Mouse (Mus musculus) heart, adult 2 months (tissue): Measurements from ENCODE around the gene Dpf3.

ENCODE experiments used
- CTCF ChIP-seq: fragments of 200-600 bp; IDR thresholded peaks from 2 replicates; pipeline ENCODE4 v1.8.1; 2022; ENCODE audit warnings: antibody characterized with exemption, mild to moderate bottlenecking, moderate library complexity
- EP300 ChIP-seq: fragments of 200-500 bp; IDR thresholded peaks from 2 replicates; pipeline ENCODE4 v1.6.1; 2011; ENCODE audit warnings: low read depth, low read length, control low read depth; ENCODE audit not compliant: insufficient read depth
- POLR2A ChIP-seq: fragments of 200-500 bp; IDR thresholded peaks from 2 replicates; pipeline ENCODE4 v1.6.1; 2011; ENCODE audit warnings: mild to moderate bottlenecking, low read depth, low read length, control low read depth; ENCODE audit not compliant: insufficient read depth

DNA sequence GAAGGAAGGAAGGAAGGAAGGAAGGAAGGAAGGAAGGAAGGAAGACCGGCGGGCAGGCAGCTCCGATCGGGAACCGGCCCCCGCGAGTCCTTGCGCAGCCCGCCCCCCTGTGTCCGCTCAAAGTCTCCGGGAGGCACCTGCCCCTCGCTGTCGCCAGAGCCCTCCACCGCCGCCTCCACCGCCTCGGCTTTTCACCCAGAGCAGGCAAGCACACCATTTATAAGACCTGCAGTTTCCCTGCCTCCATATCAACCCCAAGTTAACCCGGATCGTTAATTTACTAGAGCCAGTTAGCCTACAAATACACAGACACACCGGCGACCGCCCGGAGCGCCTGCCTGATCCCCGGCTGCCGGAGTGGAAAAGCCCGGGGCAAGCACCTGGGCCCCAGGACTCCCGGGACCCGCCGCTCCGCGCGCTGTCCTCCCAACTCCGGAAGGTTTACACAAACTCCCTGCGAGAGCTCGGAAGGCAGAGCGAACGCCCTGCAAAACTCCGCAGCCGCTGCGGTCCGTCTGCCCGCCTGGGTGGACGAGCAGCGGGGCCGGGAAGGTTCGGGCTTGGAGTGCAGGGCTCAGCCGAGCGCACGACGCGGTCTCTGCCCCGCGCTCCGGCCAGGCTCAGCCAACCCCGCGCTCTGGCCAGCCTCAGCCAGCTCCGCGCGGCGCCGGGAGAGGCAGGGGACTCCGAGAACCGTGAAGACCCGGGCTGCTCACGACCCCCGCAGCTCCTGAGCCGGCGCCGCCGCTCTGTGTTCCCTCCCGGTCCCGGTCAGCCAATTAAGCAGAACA is 650 bp downstream of the Dpf3 start:
- TF ChIP-seq CTCF (peak; percentile 49), POLR2A (no peak), EP300 (no peak)
